Mouse (Mus musculus) megakaryocyte, embryonic 14.5 days (primary cell): ENCODE measurements around the gene Cdk4.
"Not testable (repeated sequence)": the region's sequence is repeated elsewhere in the genome, so short reads cannot be mapped to it uniquely, and the experiment has no call there.

Source experiments
- FLI1 ChIP-seq: IDR thresholded peaks from 2 replicates; pipeline ENCODE4 v1.6.1; 2012; ENCODE audit warnings: low read length, inconsistent platforms, mixed read lengths
- GATA1 ChIP-seq: IDR thresholded peaks from 3 replicates; pipeline ENCODE4 v1.6.1; 2012; ENCODE audit warnings: mixed read lengths, low read length, inconsistent platforms, borderline replicate concordance

GRCm38 (mm10) chr10:127072270-127072669 lies 8.9 kb downstream of the Cdk4 start:
- TF ChIP-seq FLI1, GATA1: not testable (repeated sequence)
